Mouse (Mus musculus): ENCODE results near the gene Tecr. TPM values are rescaled to one million over a fixed set of nuclear protein-coding genes. Genes with fewer than 3 reads are reported as not detected.

The Tecr gene
- polyA plus RNA-seq, 1 experiment from 2014 or later = 760 TPM

Other genes starting within 250 kb of the Tecr start
- gene Clgn, start 218.1 kb downstream of the Tecr start, polyA plus RNA-seq (2014; fragmentation: Nextera tagmentation; extraction: Ambion mirVana) = 5.3 and 5.8 TPM in 2 replicates
- gene Scoc, start 149.6 kb downstream of the Tecr start, polyA plus RNA-seq (2014; fragmentation: Nextera tagmentation; extraction: Ambion mirVana) = 166 and 168 TPM in 2 replicates
- gene Olfr370, start 72.2 kb downstream of the Tecr start, polyA plus RNA-seq (2014; fragmentation: Nextera tagmentation; extraction: Ambion mirVana) = not detected in 2 replicates
- gene Ndufb7, start 41.3 kb downstream of the Tecr start, polyA plus RNA-seq (2014; fragmentation: Nextera tagmentation; extraction: Ambion mirVana) = 326 and 331 TPM in 2 replicates
- gene Dnajb1, start 222 bp upstream of the Tecr start, polyA plus RNA-seq (2014; fragmentation: Nextera tagmentation; extraction: Ambion mirVana) = 64.9 and 68.9 TPM in 2 replicates
- gene Gipc1, start 44.7 kb upstream of the Tecr start, polyA plus RNA-seq (2014; fragmentation: Nextera tagmentation; extraction: Ambion mirVana) = 174 and 181 TPM in 2 replicates
- 0.34 and 1.1 TPM in 2 replicates for gene Ptger1, start 58.7 kb upstream of the Tecr start, polyA plus RNA-seq (2014; fragmentation: Nextera tagmentation; extraction: Ambion mirVana)
- gene Pkn1, start 91.2 kb upstream of the Tecr start, polyA plus RNA-seq (2014; fragmentation: Nextera tagmentation; extraction: Ambion mirVana) = 29.3 and 29.5 TPM in 2 replicates
- gene Ddx39, start 107.2 kb upstream of the Tecr start, polyA plus RNA-seq (2014; fragmentation: Nextera tagmentation; extraction: Ambion mirVana) = 214 and 223 TPM in 2 replicates
- 16.3 and 18.0 TPM in 2 replicates for gene Adgre5, start 133.4 kb upstream of the Tecr start, polyA plus RNA-seq (2014; fragmentation: Nextera tagmentation; extraction: Ambion mirVana)